In the genomic region with DNA sequence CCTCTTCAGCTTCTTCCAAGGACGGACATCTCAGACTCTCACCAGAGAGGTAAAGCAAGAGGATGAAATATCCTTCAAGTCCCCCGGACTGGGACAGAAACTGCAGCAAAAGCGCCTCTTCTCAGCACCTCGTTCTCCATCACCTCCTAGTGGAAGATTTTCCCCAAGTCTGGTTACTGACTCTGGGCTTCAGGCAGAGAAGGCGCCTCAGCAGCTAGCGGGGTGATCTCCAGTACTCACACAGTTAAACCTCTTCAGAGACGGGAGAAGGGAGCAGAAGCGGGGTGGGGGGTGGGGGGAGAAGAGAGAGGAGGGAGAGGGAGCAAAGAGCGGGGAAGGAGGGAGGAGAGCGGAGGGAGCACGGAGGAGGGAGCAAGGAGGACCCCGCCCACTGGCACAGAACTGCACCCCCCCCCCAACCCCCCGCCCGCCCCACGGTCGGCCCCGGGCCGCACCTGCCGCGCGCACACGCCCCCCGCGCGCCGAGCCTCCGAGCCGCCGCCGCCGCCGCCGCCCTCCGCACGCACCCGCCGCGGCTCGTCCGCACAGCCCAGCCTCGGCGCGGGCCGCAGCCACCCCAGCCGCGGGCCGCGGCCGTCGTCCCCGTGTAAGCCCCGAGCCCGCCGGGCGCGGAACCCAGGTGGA, we compare ENCODE assay signal across 7 mouse cellular contexts. TPM values are rescaled to one million over a fixed set of nuclear protein-coding genes. Genes with fewer than 3 reads are reported as not detected.
DNase-seq lines count a peak whose midpoint lies in the region; ATAC-seq and TF ChIP-seq lines count a peak whose summit lies in the region.

No protein-coding gene starts in this region.

- no peak overlapping the region for H3K27ac ChIP-seq in liver, embryonic 11.5 days (ENCODE audit: low read depth, low read length)
- H3K27ac ChIP-seq in olfactory bulb, adult 2 months (ENCODE audit: insufficient read depth, low read depth, low read length), result peak overlapping the region; percentile 85

- peak overlapping the region; percentile 83 for H3K4me2 ChIP-seq in liver, embryonic 11.5 days

- peak; percentile 15; the same call in 1 of the 2 replicates for TF ChIP-seq POLR2A in olfactory bulb, adult 2 months (IDR thresholded peaks at IDR 0.05; ENCODE audit: insufficient read depth, low read depth, low read length)

- TF ChIP-seq CTCF in olfactory bulb, adult 2 months (IDR thresholded peaks at IDR 0.05; ENCODE audit: insufficient read depth, low read depth, low read length), result no peak

- peak; percentile 64 for DNase-seq in ZHBTc4 (ENCODE audit: low read depth, low spot score)
- peak; percentile 76 to 86 for DNase-seq in cerebellum, postnatal 25 days
- DNase-seq in kidney, postnatal 36 days, result peak; percentile 2 to 25
- no peak for DNase-seq in liver, embryonic 11.5 days (ENCODE audit: low spot score)
- DNase-seq in thymus, postnatal 0 days (ENCODE audit: low spot score), result no peak

- H3K36me3 ChIP-seq in liver, embryonic 11.5 days (ENCODE audit: control insufficient read depth, insufficient read depth, low read length), result no peaks in the 10 kb centered on the region

- H3K27me3 ChIP-seq in liver, embryonic 11.5 days (replicated peaks; ENCODE audit: control insufficient read depth, insufficient read depth, low read length), result peaks cover 36% of the 10 kb centered on the region

- no peaks in the 10 kb centered on the region for H3K9me3 ChIP-seq in liver, embryonic 11.5 days (ENCODE audit: control insufficient read depth, low read length)

- 1% methylated on average over 38 of the region's 56 CpGs for WGBS in liver, embryonic 11.5 days
- 7% methylated on average over 46 of the region's 56 CpGs for WGBS in olfactory bulb, adult 2 months

- ATAC-seq in granulocyte monocyte progenitor cell, adult 5-6 weeks (replicated peaks; ENCODE audit: poor library complexity, severe bottlenecking), result peak; percentile 53
- ATAC-seq in liver, embryonic 11.5 days (replicated peaks; ENCODE audit: low FRiP score), result no peak

- 0 out of 2 replicates have a peak, but pooled peaks cover 2% of the 10 kb centered on the region for H3K4me1 ChIP-seq in liver, embryonic 11.5 days (replicated peaks; ENCODE audit: control insufficient read depth, insufficient read depth, low read length)
- H3K4me1 ChIP-seq in olfactory bulb, adult 2 months (ENCODE audit: control insufficient read depth, insufficient read depth, low read length), result no peaks in the 10 kb centered on the region

- H3K9ac ChIP-seq in liver, embryonic 11.5 days (ENCODE audit: low read depth, low read length), result no peak overlapping the region

- peak overlapping the region; percentile 54 for H3K4me3 ChIP-seq in liver, embryonic 11.5 days (ENCODE audit: low read depth, low read length)
- peak overlapping the region; percentile 64 for H3K4me3 ChIP-seq in olfactory bulb, adult 2 months (ENCODE audit: insufficient read depth, low read depth, low read length)

RNA-seq across cellular contexts. Expression of gene Anks1b, which starts 0.7 kb away (rescaled TPM):
- not detected in 2 replicates for total RNA-seq in granulocyte monocyte progenitor cell, adult 5-6 weeks (2014; fragmentation: Nextera tagmentation)
- not detected in 2 replicates for total RNA-seq in granulocyte monocyte progenitor cell, adult 5-6 weeks (2017)
- 0.69 and 0.80 TPM in 2 replicates for polyA plus RNA-seq in liver, embryonic 11.5 days (2014; fragmentation: Nextera tagmentation; extraction: Ambion mirVana)
- polyA plus RNA-seq in olfactory bulb, adult 2 months (2012; ENCODE audit: insufficient read depth, insufficient read length, low replicate concordance, missing spikeins), result not detected in 2 replicates
- 0.09 and 0.18 TPM in 2 replicates for polyA plus RNA-seq in thymus, postnatal 0 days (2015; fragmentation: Nextera tagmentation; extraction: Ambion mirVana)

Comparison
In these comparisons a context has a peak if more than half of its experiments do, and no peak if none do; other contexts are left out.
1. DNase-seq: peak in ZHBTc4 (single experiment), cerebellum, postnatal 25 days (2 of 2) and kidney, postnatal 36 days (2 of 2); none in liver, embryonic 11.5 days (single experiment) and thymus, postnatal 0 days (single experiment).